ENCODE assay signal across 13 mouse cellular contexts in genomic region chr19:34751150-34751549, GRCm38 (mm10). TPM values are rescaled to one million over a fixed set of nuclear protein-coding genes. Genes with fewer than 3 reads are reported as not detected.
DNase-seq lines count a peak whose midpoint lies in the region; ATAC-seq and TF ChIP-seq lines count a peak whose summit lies in the region.
"Had no signal": no experiment of that assay in that cellular context is flagged by ENCODE, and none has a peak within 500 bp of the region (broad histone marks: within the 10 kb centered on the region; RNA-seq: fewer than 3 reads in every experiment).

No protein-coding gene starts in this region.

- POLR2A ChIA-PET in Patski (lab: Charles Lee) = no interaction called here

- H3K27ac ChIP-seq in lung, embryonic 16.5 days (ENCODE audit: low read length) = peak overlapping the region; percentile 50
- no peak overlapping the region for H3K27ac ChIP-seq in forebrain, embryonic 13.5 days

- CTCF ChIA-PET in Patski (lab: Charles Lee) = interaction anchor here (0.6 to 3.6 kb wide), 9 partner anchors 11 to 200 kb away, joined by 3 to 14 read pairs (median 3); no protein-coding TSS in a partner anchor

- H3K4me2 ChIP-seq in lung, embryonic 16.5 days (ENCODE audit: low read depth, low read length) = no peak overlapping the region
- no peak overlapping the region for H3K4me2 ChIP-seq in forebrain, embryonic 13.5 days
- H3K4me2 ChIP-seq: liver, embryonic 11.5 days had no signal

- H3K27me3 ChIP-seq in Patski = peaks cover 15% of the 10 kb centered on the region
- peaks cover 6% of the 10 kb centered on the region; the same call in 1 of the 2 replicates for H3K27me3 ChIP-seq in lung, embryonic 16.5 days (ENCODE audit: control insufficient read depth, insufficient read depth, low read depth, low read length)
- H3K27me3 ChIP-seq in forebrain, embryonic 13.5 days = peaks cover 16% of the 10 kb centered on the region

- H3K9me3 ChIP-seq in lung, embryonic 16.5 days (ENCODE audit: control insufficient read depth, low read length) = no peaks in the 10 kb centered on the region; the same call in 1 of the 2 replicates
- no peaks in the 10 kb centered on the region for H3K9me3 ChIP-seq in forebrain, embryonic 13.5 days (replicated peaks)

- peak; percentile 13 for DNase-seq in adrenal gland, adult 2 months
- no peak for DNase-seq in adrenal gland, postnatal 10 days
- peak; percentile 28 for DNase-seq in kidney, postnatal 10 days
- DNase-seq in kidney, adult 11 months = no peak
- DNase-seq in Patski (ENCODE audit: low read depth, low spot score) = no peak
- DNase-seq in ovary, postnatal 36 days (ENCODE audit: low spot score) = no peak
- DNase-seq: adrenal gland, adult 8-10 months; gastrocnemius, postnatal 14 days; kidney, postnatal 4 days had no signal

- H3K4me1 ChIP-seq in lung, embryonic 16.5 days (replicated peaks; ENCODE audit: control insufficient read depth, insufficient read depth, low read length) = peaks cover 2% of the 10 kb centered on the region; the same call in 1 of the 2 replicates
- peaks cover 13% of the 10 kb centered on the region; the same call in 1 of the 2 replicates for H3K4me1 ChIP-seq in forebrain, embryonic 13.5 days

- in situ Hi-C loops in Patski (cut with MboI; ENCODE audit: low pct_unique_long_range_greater_than_20kb) = no loop called here

- H3K36me3 ChIP-seq in lung, embryonic 16.5 days (ENCODE audit: control insufficient read depth, insufficient read depth, low read length) = no peaks in the 10 kb centered on the region
- no peaks in the 10 kb centered on the region for H3K36me3 ChIP-seq in forebrain, embryonic 13.5 days (ENCODE audit: poor library complexity, severe bottlenecking)

- H3K9ac ChIP-seq in lung, embryonic 16.5 days (ENCODE audit: low read length) = no peak overlapping the region
- no peak overlapping the region for H3K9ac ChIP-seq in forebrain, embryonic 13.5 days

- ATAC-seq in Patski = no peak
- ATAC-seq in lung, embryonic 16.5 days (ENCODE audit: low read depth) = peak; percentile 27; the same call in 1 of the 2 replicates
- ATAC-seq in forebrain, embryonic 13.5 days = no peak
- ATAC-seq: midbrain, embryonic 16.5 days had no signal

- peak; percentile 43 for TF ChIP-seq CTCF in Patski (IDR thresholded peaks at IDR 0.05)

- 64% methylated on average over 4 of the region's 4 CpGs for WGBS in lung, embryonic 16.5 days
- WGBS in forebrain, embryonic 13.5 days = 85% methylated on average over 4 of the region's 4 CpGs

- no peak overlapping the region for H3K4me3 ChIP-seq in lung, embryonic 16.5 days (ENCODE audit: low read length)
- H3K4me3 ChIP-seq in forebrain, embryonic 13.5 days = no peak overlapping the region

RNA-seq across cellular contexts. Expression of gene Slc16a12, which starts 4.1 kb away (rescaled TPM):
- under 1 TPM; 0.46 to 0.79 TPM for total RNA-seq in adrenal gland, adult 2 months (2021)
- polyA plus RNA-seq in adrenal gland, adult 2 months (2012; rRNA removed) = 0.13 and 0.24 TPM in 2 replicates
- 1 to 10 TPM; 6.1 to 9.5 TPM for total RNA-seq in adrenal gland, postnatal 10 days (2021)
- polyA plus RNA-seq in Patski (2021) = 0.19 TPM
- polyA plus RNA-seq in lung, embryonic 16.5 days (2015; fragmentation: Nextera tagmentation; extraction: Ambion mirVana) = 15.7 and 16.0 TPM in 2 replicates
- polyA plus RNA-seq in forebrain, embryonic 13.5 days (2015; fragmentation: Nextera tagmentation; extraction: Ambion mirVana) = 1.5 and 1.8 TPM in 2 replicates

Comparison
In these comparisons a context has a peak if more than half of its experiments do, and no peak if none do; other contexts are left out.
1. DNase-seq: peak in adrenal gland, adult 2 months (single experiment) and kidney, postnatal 10 days (single experiment); none in adrenal gland, postnatal 10 days (single experiment), kidney, adult 11 months (single experiment), Patski (single experiment) and ovary, postnatal 36 days (single experiment).